Mouse (Mus musculus) gastrocnemius, postnatal 36 days (tissue): ENCODE measurements at regions not wholly inside any gene's neighbourhood (a gene's known extent, or its start where the extent isn't known, plus 50 kb on each side); places are given as distances from the start of the nearest gene placed in this dataset.
"Not testable (repeated sequence)": the region's sequence is repeated elsewhere in the genome, so short reads cannot be mapped to it uniquely, and the experiment has no call there.

ENCODE experiments used
- DNase-seq, 2 experiments: peaks; one replicate each; pipeline ENCODE4 v3.0.0; 2022
- intact Hi-C: fragments of 180-260 bp; cut with DNase I; formaldehyde crosslinking; loops from one replicate; pipeline ENCODE4 v1.15.1; 2025

DNA sequence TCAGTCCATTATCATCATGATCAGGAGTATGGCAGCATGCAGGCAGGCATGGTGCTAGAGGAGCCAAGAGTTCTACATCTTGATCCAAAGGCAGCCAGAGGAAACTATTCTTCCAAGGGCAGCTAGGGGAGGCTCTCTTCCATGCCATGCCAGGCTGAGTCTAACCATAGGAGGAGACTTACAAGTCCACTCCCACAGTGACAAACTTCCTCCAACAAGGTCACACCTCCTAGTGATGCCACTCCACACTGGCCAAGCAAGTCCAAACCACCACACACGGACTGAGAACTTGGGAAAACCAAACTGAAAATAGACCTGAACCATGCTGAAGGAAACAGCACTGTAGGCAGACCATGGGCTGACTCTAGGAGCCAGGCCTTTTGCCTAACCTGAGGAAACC is 197.4 kb downstream of the Prex1 start:
- DNase-seq, result no peak

DNA sequence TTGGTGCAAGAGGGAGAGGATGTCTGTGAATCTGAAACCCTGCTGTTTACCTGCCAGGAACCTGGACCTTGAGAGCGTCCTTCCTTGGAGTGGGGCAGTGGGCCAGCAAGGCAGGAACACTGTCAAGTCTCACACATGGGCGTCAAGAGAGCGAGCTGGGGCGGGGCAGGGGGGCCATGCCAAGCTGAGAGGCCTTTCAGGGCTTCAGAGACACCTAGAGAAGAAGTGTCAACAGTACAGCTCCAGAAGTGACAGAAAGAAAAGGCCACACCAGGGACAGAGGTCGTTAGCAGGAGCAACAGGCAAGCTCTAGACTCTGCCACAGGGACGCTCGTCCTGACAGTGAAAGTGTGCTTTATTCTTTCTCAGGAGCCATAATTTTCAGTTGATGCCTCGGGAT is 199.0 kb downstream of the Prex1 start:
- intact Hi-C loops, result no loop called here
- DNase-seq, result no peak

More for the DNA sequence above, 197.4 kb downstream of the Prex1 start:
- intact Hi-C loops, result no loop called here

DNA sequence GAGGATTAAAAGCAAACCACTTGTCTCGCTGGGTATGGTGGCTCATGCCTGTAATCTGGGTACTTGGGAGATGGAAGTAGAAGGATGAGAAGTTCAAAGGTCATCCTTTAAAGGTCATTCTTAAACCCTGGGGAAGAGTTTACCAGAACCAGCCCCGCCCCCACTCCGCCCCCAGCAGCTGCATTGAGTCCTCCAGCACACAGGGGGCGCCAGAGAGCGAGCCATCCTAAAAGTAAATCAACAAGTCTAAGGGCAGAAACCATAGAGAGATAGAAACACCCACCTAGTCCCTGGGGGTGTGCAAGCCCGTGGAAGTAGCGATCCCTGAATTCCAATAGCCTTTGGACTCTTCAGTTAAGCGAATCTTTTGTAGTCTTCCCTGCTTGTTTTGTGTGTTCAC is 201.1 kb downstream of the Prex1 start:
- no peak for DNase-seq
- intact Hi-C loops, result no loop called here

DNA sequence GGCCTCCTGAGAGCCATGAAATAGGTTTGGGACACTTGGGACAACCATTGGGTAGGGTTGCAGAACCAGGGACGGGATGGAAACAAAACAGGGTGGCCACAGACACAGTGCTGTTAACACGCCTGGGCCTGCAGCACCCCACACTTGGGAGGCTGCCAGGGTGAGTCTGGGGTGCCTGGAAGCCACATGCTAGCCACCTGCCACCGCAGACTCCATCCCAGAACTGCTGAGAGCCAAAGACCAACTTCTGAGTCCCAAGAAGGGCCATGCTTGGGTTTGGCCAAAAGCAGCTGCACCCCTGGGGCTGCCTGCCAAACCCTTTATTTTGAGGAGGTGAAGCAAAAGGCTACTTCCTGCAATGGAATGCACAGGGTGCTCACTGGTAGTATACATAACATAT is 202.2 kb downstream of the Prex1 start:
- DNase-seq, intact Hi-C loops: not testable (repeated sequence)

DNA sequence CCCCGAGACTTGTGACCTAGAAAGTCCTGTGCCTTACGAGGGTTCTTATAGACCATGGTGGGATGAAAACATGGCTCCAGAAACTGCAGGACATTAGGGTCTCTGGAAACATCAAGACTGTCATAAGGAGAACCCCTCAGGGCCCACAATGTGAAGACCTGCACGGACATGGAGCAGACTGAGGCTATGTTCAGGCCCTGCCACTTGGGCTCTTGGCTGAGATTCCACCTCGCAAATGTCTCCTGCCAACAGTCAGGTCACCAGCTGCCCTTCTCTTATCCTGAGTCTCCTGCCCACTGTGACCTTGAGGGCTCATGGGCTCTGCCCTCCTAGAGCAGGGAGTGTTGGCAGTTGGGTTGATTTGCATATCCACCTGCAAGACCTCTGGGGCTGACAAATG is 202.9 kb downstream of the Prex1 start:
- DNase-seq, result no peak
- intact Hi-C loops, result no loop called here

DNA sequence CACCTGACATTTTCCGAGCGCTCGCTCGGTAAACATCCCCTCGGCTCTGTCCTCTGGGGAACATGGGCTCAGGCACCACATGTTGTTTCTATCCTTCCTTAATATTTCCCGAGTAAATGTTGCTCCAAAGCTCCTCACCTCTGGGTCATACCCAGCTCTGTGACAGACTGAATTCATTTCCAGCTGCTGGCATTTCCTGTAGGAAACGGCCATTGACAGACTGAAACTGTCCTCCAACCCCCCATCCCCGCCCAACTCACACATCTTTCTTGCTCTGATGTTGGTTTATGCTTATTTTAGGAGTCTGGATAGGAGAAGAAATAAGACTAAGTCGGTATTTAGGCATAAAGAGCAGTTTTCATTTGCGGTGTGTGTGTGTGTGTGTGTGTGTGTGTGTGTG is 204.0 kb downstream of the Prex1 start:
- no peak for DNase-seq
- intact Hi-C loops, result no loop called here

DNA sequence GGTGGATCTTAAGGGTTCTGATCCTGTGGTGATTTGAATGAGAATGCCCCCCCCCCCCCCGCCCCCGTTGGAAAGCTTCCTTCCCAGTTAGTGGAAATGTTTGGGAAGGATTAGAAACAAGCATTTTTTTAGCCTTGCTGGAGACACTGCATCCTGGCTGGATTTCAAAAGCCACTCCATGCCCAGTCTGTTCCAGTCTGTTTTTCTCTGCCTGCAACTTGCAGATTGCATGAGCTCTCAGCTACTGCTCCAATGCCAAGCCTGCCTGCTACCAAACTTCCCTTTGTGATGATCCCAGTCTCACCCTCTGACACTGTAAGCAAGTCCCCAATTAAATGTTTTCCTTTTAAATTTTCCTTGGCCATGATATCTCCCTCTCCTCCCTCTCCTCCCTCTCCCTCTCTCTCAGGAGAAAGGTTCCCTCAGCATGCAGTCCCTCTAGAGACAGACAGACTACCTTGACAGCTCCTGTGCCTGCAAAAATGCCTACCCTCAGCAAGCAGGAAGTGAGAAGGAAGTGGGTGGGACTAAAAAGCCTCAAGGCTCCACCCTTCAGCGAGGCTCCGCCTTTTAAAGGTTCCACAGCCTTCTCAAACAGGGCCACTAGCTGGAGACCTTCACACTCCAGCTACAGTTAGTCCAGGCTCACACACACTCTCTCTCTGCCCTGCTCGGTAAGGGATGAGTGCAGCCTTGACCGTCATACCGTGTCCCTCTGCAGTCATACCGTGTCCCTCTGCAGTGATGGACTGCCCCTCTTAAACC is 204.8 kb downstream of the Prex1 start:
- no peak for DNase-seq
- intact Hi-C loops, result no loop called here

DNA sequence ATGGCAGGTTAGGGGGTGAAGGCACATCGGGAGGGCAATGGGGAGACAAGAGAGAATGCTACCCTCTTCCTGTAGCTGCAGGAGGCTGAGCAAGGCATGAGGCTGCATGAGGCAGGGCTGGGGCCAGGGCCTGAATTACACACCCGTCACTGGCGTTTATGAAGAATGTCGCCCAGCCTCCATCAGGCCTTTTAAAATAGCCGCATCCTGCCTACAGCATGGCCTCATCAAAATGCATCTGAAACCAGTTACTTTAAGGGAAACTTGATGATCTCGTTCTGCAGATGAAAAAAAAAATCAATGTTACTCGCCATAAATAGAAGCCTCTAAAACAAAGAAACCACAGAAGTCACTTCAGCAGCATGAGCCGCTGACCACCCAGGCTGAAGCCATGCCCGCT is 208.3 kb downstream of the Prex1 start:
- no peak for DNase-seq
- intact Hi-C loops, result no loop called here

DNA sequence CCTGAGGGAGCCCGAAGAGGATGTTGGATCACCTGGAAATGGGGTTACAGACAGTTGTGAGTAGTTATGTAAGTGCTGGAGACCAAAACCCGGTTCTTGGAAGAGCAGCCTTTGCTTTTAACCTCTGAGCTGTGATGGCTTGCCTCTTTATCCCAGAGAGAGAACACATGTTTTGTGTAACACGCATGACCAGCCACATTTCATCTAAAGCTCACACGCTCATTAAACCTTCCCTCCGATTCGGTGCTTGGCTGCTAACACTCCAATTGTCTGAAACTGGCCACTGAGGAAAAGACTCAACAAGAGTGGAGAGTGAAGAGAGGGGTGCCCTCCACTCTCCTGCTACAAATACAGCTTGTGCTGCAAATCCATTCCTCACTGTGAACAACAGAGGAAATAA is 210.0 kb downstream of the Prex1 start:
- no peak for DNase-seq
- intact Hi-C loops, result no loop called here

DNA sequence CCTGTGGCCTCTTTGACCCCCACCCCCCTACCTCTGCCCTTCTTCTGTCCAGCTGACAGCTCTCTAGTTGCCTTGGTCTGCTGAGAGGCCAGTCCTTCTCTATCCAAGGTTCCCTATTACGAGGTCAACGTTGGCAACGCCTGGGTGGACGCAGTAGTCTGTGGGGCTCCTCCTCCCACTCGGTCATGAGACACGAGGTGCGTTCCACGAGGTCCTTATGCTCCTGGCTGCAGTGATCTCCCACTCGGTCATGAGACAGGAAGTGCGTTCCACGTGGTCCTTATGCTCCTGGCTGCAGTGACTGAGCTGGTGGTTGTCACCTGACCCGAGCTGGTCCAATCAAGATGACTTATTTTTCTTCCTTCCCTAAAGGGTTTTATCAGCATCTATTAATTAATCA is 220.7 kb downstream of the Prex1 start:
- no peak for DNase-seq
- intact Hi-C loops, result no loop called here

DNA sequence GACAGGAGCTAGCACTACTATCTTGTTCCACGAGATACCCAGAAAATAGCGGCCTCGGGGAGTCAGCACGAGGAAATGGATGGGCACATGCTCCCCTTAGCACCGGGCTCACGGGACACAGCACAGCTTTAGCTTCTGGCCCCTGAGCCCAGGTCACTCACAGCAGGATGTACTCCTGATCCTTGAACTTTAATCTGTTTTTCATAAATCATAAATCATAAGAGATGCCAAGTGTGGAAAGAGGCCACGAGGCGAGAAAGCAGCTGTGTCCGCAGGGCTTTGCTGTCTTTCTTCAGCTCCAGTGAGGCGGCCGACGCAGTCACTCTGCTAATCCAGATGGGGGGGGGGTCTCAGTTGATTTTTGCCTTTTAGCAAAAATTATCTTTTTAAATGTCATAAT is 221.2 kb downstream of the Prex1 start:
- DNase-seq, result no peak
- intact Hi-C loops, result no loop called here

DNA sequence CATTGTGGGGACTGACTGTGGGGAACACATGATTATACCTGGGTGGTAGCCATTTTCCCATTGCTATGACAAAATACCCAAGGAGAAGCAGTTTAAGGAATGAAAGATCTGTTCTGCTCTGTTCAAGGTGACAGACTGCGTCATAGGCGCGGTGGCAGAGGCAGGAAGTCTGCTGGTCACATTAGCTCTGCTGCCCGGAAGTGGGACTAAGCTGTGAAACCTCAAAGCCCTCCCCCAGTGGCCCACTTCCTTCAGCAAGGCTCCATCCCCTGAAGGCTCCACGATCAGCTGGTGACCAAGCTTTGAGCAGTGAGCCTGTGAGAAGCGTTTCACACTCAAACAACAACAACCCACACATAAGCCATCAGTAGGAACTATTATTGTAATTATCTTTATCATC is 221.8 kb downstream of the Prex1 start:
- intact Hi-C loops, result no loop called here
- DNase-seq, result no peak

DNA sequence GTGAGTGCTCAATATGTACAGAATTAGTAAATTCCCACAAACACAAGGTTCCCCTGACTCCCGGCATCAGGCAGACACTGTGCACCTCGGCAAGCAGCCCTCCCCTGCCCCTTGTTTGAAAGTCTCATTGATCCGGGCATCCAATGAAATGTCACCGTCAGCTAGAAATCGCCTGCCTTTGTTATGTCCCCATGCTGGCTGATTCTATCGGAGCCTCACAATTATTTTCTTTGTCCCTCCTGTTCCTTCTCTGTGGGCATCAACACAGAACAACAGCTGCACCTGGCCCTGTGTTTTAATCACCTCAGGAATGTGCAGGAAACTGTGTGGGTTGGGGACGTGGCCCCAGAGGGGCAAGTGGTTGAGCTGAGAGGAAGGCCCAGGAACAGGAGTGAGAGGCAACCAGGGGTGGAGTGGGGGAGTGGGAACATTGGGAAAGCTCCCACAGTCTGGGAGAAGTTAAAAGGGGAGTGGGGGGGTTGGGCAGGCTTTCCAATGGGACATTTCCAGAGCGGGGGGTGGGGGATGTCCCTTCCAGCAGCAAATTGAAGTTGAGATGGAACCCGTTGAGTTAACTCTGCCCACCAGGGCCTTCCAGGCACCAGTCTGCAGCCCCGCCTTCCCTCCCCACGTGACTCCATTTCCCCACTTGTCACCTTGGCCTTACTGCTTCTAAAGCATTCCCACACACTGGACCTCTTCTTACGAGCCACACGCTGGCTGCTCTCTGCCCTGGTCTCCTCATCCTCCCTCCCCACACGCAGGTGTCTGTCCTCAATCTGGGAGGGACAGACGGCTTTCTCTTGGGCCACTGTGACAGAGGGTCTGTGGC is 224.4 kb downstream of the Prex1 start:
- DNase-seq, result no peak
- intact Hi-C loops, result no loop called here

DNA sequence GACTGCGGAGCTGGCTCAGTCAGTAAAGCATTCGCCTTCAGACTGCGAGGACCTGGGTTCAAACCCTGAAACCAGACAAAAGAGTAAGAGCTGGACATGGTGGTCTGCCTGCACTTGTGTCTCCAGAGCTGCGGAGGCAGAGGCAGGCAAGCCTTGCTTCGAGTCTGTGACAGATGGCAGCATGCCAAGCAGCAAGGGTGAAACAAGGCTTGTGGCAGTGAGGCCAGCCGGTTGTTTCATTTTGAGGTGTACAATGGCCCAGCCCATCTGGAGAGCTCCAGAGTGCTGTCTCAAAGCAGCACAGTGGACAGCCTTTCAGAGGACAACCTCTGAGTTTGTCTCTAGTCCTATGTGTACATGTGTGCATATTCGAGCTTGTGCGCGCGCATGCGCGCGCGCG is 225.9 kb downstream of the Prex1 start:
- intact Hi-C loops, result no loop called here
- no peak for DNase-seq

DNA sequence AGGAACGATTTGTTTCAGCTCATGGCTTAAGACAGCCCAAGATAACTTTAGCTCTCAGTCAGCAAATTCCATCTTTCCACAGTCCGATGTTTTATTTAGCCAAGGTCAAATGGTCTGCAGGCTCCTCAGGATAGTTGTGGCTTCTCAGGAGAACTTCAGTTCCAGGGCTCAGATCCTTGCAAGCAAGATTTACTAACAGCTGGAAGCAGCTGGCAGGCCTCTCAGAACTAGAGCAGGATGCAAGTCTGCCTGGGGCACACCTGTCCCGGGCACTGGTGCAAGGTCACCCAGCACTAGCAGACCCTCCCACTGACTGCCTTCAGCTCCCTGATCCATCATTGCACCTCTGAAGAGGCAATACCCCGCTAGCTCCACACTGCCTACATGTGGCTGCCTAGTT is 227.8 kb downstream of the Prex1 start:
- intact Hi-C loops, result no loop called here
- DNase-seq, result no peak

DNA sequence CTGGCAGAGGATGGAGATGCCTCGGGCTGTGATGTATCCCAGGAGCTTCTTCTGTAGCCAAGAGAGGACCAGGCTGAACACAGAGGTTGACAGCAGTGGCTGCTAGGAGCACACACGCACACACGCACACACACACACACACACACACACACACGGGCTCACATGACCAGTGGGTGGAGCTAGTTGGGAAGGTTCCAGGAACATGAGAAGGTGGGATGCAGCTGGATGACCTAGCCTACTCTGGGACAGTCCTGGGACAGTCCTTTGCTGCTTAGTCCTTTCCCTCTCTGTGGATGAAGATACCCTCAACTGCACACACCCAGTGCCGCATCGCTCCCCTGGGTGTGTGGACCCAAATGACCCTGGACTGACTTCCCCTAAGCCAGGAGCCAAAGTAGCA is 228.3 kb downstream of the Prex1 start:
- no peak for DNase-seq

DNA sequence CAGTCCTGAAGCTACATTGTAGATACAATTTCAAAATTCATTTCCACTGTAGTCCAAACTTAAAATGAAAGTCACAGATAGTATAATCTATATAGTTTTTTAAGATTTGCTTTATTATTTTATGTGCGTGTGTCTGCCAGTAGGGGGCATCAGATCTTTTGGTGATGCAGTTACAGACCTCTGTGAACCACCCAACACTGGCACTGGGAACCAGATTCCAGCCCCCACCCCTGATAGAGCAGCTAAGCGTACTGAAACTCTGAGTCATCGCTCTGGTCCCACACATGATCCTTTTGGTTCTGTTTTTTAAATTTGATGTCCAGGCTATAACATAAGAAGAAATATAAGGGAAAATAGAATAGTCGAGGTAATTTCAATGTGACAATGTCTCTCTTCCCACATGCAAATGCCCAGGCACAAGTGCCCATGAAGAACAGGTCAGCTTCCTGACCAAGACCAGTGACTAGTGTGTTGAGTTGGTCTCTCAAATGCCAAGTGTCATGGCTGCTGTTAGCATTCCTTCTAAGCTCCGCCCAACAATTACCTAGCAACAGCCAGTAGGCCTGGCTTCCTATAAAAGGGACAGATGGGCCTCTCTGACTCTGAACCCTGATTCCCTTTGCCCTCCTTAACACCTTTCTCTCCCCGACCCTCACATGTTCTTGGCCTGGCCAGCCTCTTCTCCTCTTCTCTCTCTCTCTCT is 229.9 kb downstream of the Prex1 start:
- intact Hi-C loops, result no loop called here

More for the DNA sequence above, 228.3 kb downstream of the Prex1 start:
- intact Hi-C loops, result no loop called here

DNA sequence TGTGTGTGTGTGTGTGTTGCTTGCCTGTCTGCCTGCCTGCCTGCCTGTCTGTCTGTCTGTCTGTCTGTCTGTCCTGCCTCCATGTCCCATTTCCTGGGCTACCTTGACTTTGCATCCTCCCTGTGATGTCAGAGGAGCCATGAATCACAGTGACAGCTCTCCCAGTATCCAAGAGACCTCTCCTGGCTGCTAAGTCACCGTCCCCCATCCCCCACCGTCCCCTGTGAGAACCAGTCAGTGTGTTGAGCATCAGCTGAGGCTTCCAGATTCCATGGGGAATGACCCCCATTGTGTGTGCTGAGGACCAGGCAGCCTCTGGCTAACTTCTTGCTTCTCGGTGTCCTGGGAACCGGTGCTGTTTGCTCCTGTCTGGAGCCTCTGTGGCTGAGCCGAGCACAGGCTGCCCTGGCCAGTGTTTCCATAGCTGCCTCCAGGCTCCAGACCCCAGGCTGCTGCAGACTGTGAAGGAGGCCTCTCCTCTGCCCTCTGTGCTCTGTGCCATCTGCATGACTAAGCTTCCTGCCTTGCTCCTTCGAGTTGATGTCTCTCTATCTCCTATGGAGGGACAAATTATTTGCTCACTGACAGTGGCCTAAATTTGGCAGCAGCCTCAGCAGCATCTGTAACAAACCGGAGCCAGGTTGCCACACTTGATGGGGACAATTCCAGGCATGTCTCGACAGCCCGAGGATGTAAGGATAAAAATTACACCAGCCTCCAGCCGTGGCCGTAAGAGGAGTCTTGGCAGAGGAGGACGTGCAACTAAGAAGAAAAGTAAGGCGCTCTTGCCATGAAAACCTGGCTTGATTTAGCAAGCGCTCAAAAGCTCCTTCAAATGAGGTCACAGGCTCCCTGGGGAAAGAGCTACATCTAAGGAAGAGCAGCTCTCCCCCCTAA is 230.7 kb downstream of the Prex1 start:
- intact Hi-C loops, result no loop called here
- DNase-seq, result no peak

More for the DNA sequence above, 229.9 kb downstream of the Prex1 start:
- DNase-seq, result no peak

DNA sequence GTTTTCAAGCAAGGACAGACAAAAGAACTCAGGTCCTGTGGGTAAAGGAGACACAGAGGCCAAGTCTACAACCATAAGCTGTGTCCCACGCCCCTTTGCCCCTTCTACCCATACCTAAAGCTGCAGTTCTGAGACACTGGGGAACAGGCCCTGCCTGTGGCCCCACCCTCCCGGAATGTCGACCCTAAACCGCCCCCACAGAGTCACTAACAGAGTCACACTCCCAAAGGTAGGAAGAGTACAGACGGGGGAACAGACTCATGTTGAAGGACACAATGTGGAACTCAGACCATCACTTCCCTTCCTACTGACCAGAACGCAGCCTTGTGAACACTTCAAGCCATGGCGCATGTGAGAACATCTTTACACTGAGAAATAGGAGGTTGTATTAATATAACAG is 231.9 kb downstream of the Prex1 start:
- no peak for DNase-seq
- intact Hi-C loops, result no loop called here

DNA sequence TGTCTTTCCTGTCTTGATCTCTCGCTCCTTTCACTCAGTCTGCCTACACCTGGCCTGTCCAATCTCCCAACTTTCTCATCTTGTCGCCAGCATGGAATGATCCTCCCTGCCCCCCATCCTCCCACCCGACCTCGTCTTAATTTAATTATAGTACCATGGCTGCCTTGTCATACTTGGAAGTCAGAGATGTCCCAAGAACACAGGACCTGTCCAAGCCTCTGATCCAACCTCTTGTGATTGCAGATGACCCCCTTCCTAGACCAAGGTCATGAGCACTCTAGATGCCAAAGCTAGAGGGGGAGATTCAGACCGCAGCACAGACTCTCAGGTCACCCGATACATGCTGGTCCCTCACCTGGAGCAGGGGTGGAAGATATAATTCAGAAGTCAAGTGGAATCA is 232.3 kb downstream of the Prex1 start:
- intact Hi-C loops, result no loop called here
- no peak for DNase-seq
